Mouse (Mus musculus): ENCODE data around the gene Nubp1.

- TF ChIP-seq MYC (IDR thresholded peaks at IDR 0.05; ENCODE audit: low read depth, low read length): no peak
- TF ChIP-seq TCF12 (IDR thresholded peaks at IDR 0.05; ENCODE audit: low read depth, low read length): no peak
- no peak for TF ChIP-seq MAX (IDR thresholded peaks at IDR 0.05; ENCODE audit: low read length)
- no peak for TF ChIP-seq CTCF (conservative IDR thresholded peaks at IDR 0.05 in 1 of 2, IDR thresholded peaks at IDR 0.05 in 1 of 2; ENCODE audit: low read depth in 2 of 2, low read length in 2 of 2)
- TF ChIP-seq POLR2A (IDR thresholded peaks at IDR 0.05; ENCODE audit: low read depth, low read length): no peak
- no peak for TF ChIP-seq ZNF384 (IDR thresholded peaks at IDR 0.05; ENCODE audit: low read depth, low read length)
Observed at GRCm38 (mm10) chr16:10452445-10452896, 40.7 kb downstream of the Nubp1 start.
